Mouse (Mus musculus) megakaryocyte-erythroid progenitor cell, adult 5-6 weeks (primary cell): ENCODE data around the gene Hist1h2be. TPM values are rescaled to one million over a fixed set of nuclear protein-coding genes. Genes with fewer than 3 reads are reported as not detected.
"Not testable (repeated sequence)": the region's sequence is repeated elsewhere in the genome, so short reads cannot be mapped to it uniquely, and the experiment has no call there.

Experiments
- ATAC-seq: replicated peaks from 2 replicates; pipeline ENCODE4 v1.8.0; 2016; ENCODE audit warnings: mild to moderate bottlenecking, inconsistent platforms; ENCODE audit not compliant: severe bottlenecking, poor library complexity, low FRiP score, low TSS enrichment
- total RNA-seq, 2 experiments: library from RNA; stranded (forward) in 1 of 2; stranded (reverse) in 1 of 2; fragments of 200-1000, 215-1000 nt in 1 of 2; fragments of >200 nt in 1 of 2; fragmentation: Nextera tagmentation in 1 of 2; gene quantifications; 2 replicates each; pipeline ENCODE4 v1.2.3; 2014 to 2017

Hist1h2be gene
- total RNA-seq, 2 experiments from 2014 or later, result 26.9 to 73.4 TPM

DNA sequence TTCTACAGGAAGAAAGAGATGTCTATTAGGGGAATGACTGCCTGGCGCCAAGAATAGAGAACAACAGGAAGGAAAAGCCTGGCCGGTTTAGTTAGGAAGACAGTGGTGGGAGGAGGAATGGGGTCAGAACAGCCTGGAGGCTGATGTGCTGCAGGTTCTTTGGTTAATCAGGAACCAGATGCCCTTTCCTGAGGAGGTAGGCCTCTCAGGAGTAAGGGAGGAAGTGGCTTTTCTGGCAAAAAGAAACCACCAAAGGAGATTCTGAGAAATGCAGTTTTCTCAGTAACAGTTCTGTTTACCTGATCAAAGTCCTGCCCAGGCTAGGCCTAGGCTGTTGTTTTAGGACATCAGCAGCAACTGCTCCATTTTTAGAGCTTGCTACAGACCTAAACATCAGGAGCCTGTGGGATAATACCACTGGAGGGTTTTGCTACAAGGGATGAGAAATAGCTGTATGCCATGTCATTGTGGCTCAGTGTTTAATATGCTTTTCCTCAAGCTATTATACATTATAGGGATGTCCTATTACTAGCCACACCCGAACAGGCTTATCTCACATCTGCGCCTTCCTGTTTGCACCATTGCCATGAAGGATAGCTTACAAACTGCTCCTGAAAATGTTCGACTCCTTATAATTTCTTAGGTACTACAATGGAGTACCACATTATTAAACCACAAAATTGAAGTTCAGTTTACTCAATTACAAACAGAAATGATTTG is 27.7 kb downstream of the Hist1h2be start:
- ATAC-seq, result no peak

DNA sequence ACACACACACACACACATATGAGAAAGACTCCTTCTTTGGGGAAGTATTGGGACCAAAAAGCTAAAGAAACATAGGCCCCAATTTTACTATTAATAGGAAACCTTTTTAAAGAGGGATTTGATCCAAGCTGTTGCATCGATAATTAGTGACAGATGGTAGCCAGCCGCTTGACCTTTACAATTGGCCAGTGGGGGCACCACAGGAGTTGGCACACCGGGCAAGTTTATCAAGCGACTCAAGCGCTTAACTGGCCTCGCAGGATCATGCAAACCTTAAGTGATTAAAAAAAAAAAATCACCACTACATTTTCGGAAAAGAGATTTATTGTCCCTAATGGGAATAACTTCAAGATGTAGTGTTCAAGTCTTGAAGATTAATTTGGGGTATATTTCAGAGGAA is 28.3 kb downstream of the Hist1h2be start:
- no peak for ATAC-seq

GRCm38 (mm10) chr13:23591886-23592285 is 29.0 kb downstream of the Hist1h2be start:
- ATAC-seq, result not testable (repeated sequence)

DNA sequence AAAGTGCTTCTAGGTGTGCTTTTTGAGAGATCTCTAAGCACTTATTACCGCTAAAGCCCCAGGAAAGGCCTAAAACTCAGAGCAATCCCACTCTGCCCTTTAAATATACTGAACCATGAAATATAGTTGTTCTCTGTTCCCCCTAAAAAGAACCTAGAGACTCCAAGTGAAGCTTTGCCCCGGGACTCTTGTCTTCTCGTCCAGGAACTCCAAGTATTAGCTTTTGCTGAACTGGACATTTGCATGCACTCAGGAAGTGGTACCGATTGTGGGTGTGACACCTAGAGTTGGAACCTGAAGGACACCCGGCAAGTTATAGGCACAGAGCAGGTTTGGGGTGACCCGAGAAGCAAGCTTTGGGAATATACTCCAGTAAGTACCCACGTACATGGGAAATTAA is 29.7 kb downstream of the Hist1h2be start:
- ATAC-seq, result no peak

GRCm38 (mm10) chr13:23586940-23587225 is 34.0 kb downstream of the Hist1h2be start:
- ATAC-seq, result no peak

DNA sequence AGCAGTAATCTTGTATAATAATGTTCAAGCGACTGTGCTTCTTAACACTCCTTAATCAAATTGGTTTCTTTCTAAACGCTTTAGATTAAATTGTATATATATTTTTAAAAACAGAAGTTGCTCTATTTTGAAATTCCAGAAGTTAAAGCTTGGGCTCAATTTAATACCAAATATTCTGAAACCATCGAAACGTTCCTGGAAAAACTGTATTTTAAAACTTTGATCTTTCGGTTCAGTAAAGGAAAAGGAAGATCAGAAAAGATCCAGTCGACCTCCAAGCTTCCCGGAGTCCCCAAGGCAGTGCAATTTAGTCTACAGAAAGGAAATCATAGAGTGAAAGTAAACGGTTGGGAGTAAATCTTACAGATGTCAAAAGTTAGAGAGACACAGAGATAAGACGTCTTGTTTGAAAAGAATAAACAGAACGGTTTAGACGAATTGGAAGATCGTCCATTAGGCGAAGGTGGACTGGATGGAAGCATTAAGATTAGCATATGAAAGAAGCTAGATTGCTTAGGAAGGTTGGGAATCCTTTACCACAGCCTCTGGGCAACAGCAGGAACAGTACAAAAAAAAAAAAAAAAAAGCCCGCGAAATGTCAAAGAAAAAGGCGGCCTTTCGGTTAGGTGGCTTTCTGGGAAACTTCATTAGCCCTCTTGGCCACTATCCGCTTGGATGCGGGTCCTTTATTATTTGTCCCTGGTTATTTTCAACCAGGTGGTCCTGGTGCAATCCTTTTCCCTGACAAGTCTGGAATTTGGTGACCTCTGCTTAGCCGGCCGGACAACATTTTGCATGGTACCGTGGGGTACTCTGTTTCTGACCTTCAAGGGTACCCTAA is 34.6 kb downstream of the Hist1h2be start:
- ATAC-seq, result no peak

DNA sequence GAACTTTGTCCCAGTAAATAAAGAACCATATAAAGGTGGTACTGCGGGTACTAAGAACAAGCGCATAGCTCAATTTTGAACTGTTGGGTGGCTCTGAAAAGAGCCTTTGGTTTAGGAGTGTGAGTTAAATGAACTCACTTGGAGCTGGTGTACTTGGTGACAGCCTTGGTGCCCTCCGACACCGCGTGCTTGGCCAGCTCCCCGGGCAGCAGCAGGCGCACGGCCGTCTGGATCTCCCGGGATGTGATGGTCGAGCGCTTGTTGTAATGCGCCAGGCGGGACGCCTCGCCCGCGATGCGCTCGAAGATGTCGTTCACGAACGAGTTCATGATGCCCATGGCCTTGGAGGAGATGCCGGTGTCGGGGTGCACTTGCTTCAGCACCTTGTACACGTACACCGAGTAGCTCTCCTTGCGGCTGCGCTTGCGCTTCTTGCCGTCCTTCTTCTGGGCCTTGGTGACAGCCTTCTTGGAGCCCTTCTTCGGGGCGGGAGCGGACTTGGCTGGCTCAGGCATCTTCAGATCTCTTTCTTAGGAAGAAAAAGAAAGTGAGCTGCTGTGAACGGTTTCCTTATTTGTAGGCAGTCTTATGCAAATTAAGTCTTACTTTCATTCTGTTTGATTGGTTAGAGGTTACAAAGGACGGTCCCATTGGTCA is 35.4 kb downstream of the Hist1h2be start:
- ATAC-seq, result peak; percentile 70

DNA sequence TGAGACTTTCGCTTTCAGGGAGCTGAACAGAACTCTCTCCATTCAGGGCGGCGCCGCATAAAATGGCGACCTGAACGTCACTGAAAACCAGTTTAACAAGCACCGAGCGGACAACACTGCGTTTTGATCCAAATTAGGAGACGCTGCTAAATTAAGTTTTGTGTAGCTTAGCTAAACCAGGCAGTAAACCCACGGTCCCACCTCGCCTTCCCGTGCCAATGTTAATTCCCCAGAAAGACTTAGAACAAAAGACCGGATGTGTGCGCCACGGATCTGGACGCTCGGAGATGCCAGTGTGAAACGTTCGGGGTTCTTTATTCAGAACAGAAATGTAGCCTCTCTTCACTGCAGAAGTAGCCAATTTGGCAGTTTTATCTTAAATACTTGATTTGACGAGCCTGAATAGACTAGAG is 35.9 kb downstream of the Hist1h2be start:
- ATAC-seq, result peak; percentile 16

GRCm38 (mm10) chr13:23584331-23584730 is 36.6 kb downstream of the Hist1h2be start:
- ATAC-seq, result no peak

DNA sequence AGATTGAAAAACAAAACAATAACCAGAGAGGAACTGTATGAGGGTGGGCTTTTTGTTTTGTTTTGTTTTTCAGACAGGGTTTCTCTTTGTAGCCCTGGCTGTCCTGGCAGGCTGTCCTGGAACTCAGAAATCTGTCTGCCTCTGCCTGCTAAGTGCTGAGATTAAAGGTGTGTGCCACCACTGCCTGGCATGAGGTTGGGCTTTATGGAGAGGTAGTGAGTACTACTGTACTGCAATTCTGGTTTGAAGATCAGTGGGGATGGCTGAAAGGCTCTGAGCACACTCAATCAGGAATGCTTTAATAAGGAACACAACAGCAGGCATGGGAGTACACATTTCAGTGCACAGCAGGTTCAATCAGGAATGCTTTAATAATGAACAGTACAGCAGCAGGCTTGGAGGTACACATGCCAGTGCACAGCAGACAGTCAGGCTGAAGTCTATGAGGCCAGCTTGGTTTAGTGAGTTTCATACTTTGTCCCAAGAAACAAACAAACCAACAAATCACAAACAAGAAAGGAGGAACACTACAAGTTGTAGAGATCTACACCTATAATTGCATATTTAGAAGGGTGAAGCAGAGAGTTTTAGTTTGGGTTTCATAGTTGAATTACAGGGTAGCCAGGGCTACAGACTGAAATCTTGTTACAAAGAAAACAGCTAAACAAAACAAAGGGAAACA is 37.4 kb downstream of the Hist1h2be start:
- ATAC-seq, result no peak

DNA sequence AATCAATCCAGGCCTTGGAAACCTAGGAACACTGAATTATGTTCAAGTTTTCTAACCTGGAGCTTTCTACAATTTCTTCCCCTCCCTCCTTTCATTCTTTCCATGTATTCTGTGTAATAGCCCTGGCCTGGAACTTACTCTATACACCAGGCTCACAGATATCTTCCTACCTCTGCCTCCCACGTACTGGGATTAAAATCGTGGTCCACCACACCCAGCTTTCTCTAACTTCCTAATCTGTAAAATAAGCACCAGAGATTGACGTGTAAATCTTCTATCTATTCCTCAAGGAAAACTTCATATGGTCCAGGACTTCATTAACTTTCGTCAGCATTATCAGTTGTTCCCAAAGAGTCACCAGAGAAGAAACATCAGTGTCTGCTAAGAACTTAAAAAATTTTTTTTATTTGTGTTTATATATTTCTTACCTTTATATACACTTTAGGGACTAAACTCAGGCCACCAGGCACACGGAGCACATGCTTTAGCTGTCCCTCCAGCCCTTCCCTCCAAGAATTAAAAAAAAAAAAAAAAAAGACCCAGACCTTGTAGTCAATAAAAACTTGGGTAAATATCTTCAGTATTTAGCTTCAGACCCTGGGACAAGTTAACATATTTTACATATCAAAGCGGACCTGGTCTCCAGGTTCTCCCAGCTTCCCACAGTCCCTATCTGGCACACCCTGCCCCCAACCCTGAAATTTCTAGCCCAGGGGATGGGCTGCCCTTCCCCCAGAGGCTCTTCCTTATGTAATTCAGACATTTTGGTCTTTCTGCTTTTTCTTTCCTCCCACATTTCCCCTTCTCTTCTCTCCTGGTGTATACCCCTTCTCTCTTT is 38.5 kb downstream of the Hist1h2be start:
- peak; percentile 31 for ATAC-seq

DNA sequence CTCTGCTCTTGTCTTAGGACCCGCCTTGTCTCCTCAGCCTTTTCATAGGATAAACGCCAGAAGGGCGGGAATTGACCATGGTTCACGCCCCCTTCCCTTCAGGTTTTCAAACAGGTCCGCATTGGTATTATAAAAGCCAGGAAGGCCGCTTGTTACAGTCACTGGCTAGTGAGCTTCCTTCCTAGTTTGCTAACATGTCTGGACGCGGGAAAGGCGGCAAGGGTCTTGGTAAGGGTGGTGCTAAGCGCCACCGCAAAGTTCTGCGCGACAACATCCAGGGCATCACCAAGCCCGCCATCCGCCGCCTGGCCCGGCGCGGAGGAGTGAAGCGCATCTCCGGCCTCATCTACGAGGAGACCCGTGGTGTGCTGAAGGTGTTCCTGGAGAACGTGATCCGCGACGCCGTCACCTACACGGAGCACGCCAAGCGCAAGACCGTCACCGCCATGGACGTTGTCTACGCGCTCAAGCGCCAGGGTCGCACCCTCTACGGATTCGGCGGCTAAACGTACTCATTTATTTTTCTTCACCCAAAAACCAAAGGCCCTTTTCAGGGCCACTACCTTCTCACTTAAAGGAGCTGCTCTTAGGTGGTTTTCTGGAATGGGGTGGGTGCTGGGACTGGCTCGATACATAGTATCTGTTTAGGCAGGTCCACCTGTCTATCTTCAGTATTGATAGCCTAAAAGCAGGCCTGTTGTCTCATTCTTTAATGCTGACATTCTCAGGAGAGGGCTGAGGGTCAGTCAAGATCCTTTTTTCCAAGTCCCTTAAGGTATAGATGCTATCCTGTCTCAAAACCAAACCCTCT is 39.3 kb downstream of the Hist1h2be start, which contains the start of gene Hist1h4d:
Gene Hist1h4d, plus strand, starts transcription at position 191 of the 811 bp plus-strand sequence.
- ATAC-seq, result peak; percentile 67

DNA sequence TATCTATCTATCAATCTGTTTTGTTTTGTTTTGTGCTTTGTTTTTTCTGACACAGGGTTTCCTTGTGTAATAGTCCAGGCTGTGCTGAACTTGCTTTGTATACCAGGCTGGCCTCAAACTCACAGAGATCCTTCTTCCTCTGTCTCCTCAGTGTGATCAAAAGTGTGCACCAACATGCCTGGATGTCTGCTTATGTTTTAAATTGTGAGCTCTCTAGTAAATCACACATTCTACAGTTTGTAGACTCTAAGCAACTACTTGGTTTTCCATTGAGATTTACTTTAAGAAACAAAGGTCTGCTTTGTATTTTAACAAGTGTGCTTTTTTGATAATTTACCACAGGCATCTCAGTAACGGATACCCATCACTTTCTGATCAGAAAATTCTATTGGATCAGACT is 43.1 kb downstream of the Hist1h2be start:
- no peak for ATAC-seq

DNA sequence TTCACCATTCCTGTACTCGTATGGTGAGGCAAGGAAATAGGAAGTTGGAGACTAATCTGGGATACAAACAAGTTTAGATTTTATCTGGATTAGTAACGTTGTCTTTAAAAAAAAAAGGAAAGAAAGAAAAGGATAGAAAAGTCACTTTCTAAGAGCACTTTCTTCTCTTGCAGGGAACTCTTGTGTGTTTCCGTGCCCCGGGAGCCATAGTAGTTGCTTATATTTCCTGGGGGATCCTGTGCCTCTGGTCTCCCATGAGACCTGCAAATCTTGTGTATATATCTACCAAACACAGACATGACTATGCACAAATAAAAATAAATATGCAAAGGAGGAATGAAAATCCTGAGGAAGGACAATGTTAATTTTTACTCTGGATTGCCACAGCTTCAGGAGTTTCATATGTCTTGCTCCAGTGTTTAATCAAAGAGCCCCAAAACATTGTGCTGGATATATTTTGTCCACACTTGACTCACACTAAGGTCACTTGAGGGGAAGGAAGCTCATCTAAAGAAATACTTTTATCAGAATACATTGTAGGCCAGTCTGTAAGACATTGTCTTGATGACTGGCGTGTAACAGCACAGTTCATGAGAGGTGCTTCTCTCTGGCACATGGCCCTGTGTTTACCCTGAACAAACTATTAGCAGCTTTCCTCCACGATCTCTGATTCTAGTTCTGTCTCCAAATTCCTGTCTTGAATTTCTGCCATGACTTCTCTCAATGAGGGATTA is 43.9 kb downstream of the Hist1h2be start:
- ATAC-seq, result no peak

DNA sequence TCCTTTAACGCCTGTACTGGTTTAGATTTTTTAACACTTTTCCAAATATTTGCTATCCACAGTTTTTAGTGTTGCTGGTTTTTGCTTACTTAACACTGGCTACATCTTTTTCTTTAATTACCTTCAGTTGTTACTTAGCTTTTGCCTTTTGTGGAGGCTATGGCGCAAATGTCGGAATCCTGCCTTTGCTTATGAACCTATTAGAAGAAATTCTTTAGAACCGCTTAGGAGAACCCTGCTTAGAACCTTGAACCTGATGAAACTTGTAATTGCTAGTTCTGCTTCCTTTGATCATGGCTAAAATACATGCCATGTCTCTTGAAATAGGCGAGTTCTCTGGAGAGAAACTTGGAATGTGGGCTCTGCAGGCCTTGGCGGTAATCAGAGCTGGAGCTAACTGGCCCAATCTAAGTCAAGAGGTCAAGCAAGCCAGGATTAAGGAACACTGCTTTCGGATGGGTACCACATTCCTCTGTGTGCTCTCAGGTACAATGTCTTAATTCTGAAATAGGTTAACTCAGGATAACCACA is 44.5 kb downstream of the Hist1h2be start:
- no peak for ATAC-seq

- not testable (repeated sequence) for ATAC-seq
Measured at GRCm38 (mm10) chr13:23575864-23576313, 45.0 kb downstream of the Hist1h2be start.

DNA sequence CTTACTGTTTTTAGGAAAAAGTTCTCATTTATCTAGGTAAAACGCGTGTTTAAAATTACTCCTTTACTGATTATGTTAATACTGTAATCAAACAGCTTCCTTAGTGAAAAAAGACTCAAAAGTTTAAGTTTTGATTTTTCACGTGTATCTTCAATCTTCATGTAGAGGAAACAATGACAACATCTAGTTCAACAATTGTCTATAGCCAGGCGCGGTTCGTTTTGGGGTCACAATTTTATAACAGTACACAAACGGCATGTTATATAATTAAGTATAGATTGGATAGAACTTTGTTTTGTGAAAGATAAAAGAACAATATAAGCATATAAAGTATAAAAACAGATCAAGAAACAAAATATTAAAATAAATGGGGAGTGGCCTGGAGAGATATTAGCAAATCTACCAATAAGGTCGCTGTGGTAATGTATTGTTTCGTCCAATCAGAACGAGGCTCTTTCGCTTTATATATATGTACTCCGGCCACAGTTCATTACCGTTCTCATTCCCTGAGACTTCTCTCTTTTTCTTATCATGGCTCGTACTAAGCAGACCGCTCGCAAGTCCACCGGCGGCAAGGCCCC is 45.6 kb downstream of the Hist1h2be start, which contains the start of gene Hist1h3d:
Gene Hist1h3d, plus strand, starts transcription at position 493 of the 581 bp plus-strand sequence.
- ATAC-seq, result peak; percentile 48
